Mouse (Mus musculus) limb, embryonic 13.5 days (tissue): ENCODE measurements around the gene Gipc2. TPM values are rescaled to one million over a fixed set of nuclear protein-coding genes. Genes with fewer than 3 reads are reported as not detected.
"Not testable (repeated sequence)": the region's sequence is repeated elsewhere in the genome, so short reads cannot be mapped to it uniquely, and the experiment has no call there.

Experiments used
- ATAC-seq: fragments of 200-750 bp; cut with Nextera tagmentation; 2 replicates; pipeline ENCODE4 v1.8.0; 2017; ENCODE audit warnings: low read depth, moderate number of reproducible peaks, moderate TSS enrichment; ENCODE audit not compliant: low FRiP score
- H3K27ac ChIP-seq: fragments of 300-500 bp; sonication (generic); 2 replicates; pipeline ENCODE4 v1.5.1; 2015; ENCODE audit warnings: inconsistent platforms, mild to moderate bottlenecking, moderate library complexity
- H3K27me3 ChIP-seq: fragments of 300-500 bp; sonication (generic); 2 replicates; pipeline ENCODE4 v1.6.1; 2015; ENCODE audit warnings: mild to moderate bottlenecking, inconsistent platforms
- H3K36me3 ChIP-seq: fragments of 300-500 bp; sonication (generic); 2 replicates; pipeline ENCODE4 v1.6.1; 2015; ENCODE audit warnings: inconsistent platforms, mild to moderate bottlenecking, moderate library complexity
- H3K4me1 ChIP-seq: fragments of 300-500 bp; sonication (generic); 2 replicates; pipeline ENCODE4 v1.6.1; 2015; ENCODE audit warnings: inconsistent platforms
- H3K4me2 ChIP-seq: fragments of 300-500 bp; sonication (generic); replicated peaks from 2 replicates; pipeline ENCODE4 v1.6.1; 2015; ENCODE audit warnings: inconsistent platforms, mild to moderate bottlenecking, moderate library complexity
- H3K4me3 ChIP-seq: fragments of 300-500 bp; sonication (generic); 2 replicates; pipeline ENCODE4 v1.5.1; 2015; ENCODE audit warnings: moderate library complexity, mild to moderate bottlenecking, inconsistent platforms
- H3K9ac ChIP-seq: fragments of 300-500 bp; sonication (generic); 2 replicates; pipeline ENCODE4 v1.6.1; 2015; ENCODE audit warnings: mild to moderate bottlenecking, inconsistent platforms
- H3K9me3 ChIP-seq: fragments of 300-500 bp; sonication (generic); 2 replicates; pipeline ENCODE4 v1.6.1; 2016; ENCODE audit warnings: inconsistent platforms
- WGBS: fragments of 180-500 bp; shearing (Covaris S2); methylation state at CpG from one replicate; pipeline ENCODE4 v1.1.7; 2015; 5-methylcytosine and 5-hydroxymethylcytosine counted together
- polyA plus RNA-seq: library from polyadenylated mRNA; unstranded; fragments of >200 nt; fragmentation: Nextera tagmentation; extraction: Ambion mirVana; gene quantifications from 2 replicates; pipeline ENCODE4 v1.2.1, GENCODE M21; 2015

Gene Gipc2
- polyA plus RNA-seq, 1 experiment from 2014 or later = 2.7 TPM

DNA sequence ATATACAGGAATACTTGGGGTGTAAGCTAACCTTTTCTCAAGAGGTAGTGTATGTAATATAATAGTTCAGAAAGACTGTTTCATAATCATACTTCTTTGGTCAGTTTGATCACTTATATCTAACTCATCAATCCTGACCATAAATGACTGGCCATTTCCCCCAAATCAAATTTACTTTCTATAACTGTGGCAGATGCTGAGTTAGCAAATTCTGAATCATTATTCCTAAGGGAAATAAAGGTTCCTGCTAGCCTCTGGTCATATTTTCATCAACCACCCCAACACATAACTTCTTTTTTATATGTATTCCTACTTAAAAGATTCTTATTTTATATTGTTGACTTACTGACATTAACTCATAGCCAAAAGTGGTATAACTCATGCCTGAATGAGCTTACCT, 36.9 kb upstream of the Gipc2 start:
- Histone ChIP-seq H3K9me3 (no peaks in the 10 kb centered on the region), H3K36me3 (0 out of 2 replicates have a peak, but pooled peaks cover 3% of the 10 kb centered on the region), H3K9ac (no peak overlapping the region), H3K4me2 (no peak overlapping the region), H3K27ac (no peak overlapping the region), H3K27me3 (no peaks in the 10 kb centered on the region), H3K4me3 (no peak overlapping the region), H3K4me1 (no peaks in the 10 kb centered on the region)
- no peak for ATAC-seq

GRCm38 (mm10) chr3:152201651-152202050, 35.6 kb upstream of the Gipc2 start:
- WGBS = 75% methylated on average over 2 of the region's 2 CpGs
- Histone ChIP-seq H3K4me2 (no peak overlapping the region), H3K9ac (no peak overlapping the region), H3K36me3 (no peaks in the 10 kb centered on the region), H3K4me3 (no peak overlapping the region), H3K27ac (no peak overlapping the region), H3K27me3 (no peaks in the 10 kb centered on the region), H3K4me1 (no peaks in the 10 kb centered on the region), H3K9me3 (no peaks in the 10 kb centered on the region)
- ATAC-seq = no peak

GRCm38 (mm10) chr3:152201181-152201580, 35.2 kb upstream of the Gipc2 start:
- no peak overlapping the region for H3K9ac ChIP-seq
- no peak for ATAC-seq
- H3K4me1 ChIP-seq = no peaks in the 10 kb centered on the region
- no peak overlapping the region for H3K27ac ChIP-seq
- H3K9me3 ChIP-seq = no peaks in the 10 kb centered on the region
- H3K4me2 ChIP-seq = no peak overlapping the region
- no peaks in the 10 kb centered on the region for H3K27me3 ChIP-seq
- 83% methylated on average over 3 of the region's 3 CpGs for WGBS
- H3K36me3 ChIP-seq = no peaks in the 10 kb centered on the region
- H3K4me3 ChIP-seq = no peak overlapping the region

DNA sequence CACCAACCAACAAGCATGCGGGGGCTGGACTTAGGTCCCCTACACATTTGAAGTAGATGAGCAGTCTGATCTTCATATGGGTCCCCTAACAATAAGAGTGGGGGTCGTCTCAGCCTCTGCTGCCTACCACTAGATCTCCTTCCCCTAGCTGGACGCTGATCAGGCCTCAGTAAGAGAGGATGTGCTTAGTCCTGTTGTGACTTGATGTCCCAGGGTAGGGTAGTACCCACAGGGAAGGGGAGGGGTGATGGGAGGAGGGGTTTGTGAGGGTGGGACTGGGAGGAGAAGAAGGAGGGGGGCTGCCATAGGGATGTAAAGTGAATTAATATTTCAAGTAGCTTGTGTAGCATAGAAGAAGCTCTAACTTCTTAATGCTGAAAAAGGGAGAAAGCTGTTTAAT, 33.1 kb upstream of the Gipc2 start:
- no peak for ATAC-seq
- no peak overlapping the region for H3K9ac ChIP-seq
- WGBS = 48% methylated on average over 3 of the region's 3 CpGs
- H3K4me1 ChIP-seq = no peaks in the 10 kb centered on the region
- no peaks in the 10 kb centered on the region for H3K9me3 ChIP-seq
- H3K4me3 ChIP-seq = no peak overlapping the region
- no peaks in the 10 kb centered on the region for H3K27me3 ChIP-seq
- no peak overlapping the region for H3K4me2 ChIP-seq
- no peaks in the 10 kb centered on the region for H3K36me3 ChIP-seq
- no peak overlapping the region for H3K27ac ChIP-seq

DNA sequence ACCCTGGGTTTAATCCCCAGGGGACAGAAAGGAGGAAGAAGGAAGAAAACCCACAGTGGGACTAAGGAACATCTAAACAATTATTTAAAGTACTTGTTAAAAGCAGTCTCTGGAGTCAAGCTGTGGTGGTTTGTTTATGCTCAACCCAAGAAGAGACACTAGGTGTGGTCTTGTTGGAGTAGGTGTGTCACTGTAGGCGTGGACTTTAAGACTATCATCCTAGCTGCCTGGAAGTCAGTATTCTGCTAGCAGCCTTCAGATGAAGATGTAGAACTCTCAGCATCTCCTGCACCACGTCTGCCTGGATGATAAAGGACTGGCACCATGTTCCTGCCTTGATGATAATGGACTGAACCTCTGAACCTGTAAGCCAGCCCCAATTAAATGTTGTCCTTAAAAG, 31.2 kb upstream of the Gipc2 start:
- H3K27ac ChIP-seq, H3K4me2 ChIP-seq, H3K36me3 ChIP-seq, H3K9me3 ChIP-seq, H3K4me1 ChIP-seq, H3K4me3 ChIP-seq, H3K9ac ChIP-seq, ATAC-seq, H3K27me3 ChIP-seq: not testable (repeated sequence)
- 32% methylated on average over 2 of the region's 2 CpGs for WGBS

GRCm38 (mm10) chr3:152193635-152194097, 27.6 kb upstream of the Gipc2 start:
- under 1% methylated on average over 17 of the region's 17 CpGs for WGBS
- ATAC-seq = peak; percentile 97
- Histone ChIP-seq H3K27ac (peak overlapping the region; percentile 79), H3K27me3 (no peaks in the 10 kb centered on the region), H3K4me2 (peak overlapping the region; percentile 62), H3K4me1 (peaks cover 18% of the 10 kb centered on the region), H3K9me3 (no peaks in the 10 kb centered on the region), H3K36me3 (no peaks in the 10 kb centered on the region), H3K4me3 (peak overlapping the region; percentile 48), H3K9ac (peak overlapping the region; percentile 69)

GRCm38 (mm10) chr3:152193177-152193576, 27.1 kb upstream of the Gipc2 start:
- Histone ChIP-seq H3K36me3 (no peaks in the 10 kb centered on the region), H3K4me2 (peak overlapping the region; percentile 62), H3K4me3 (peak overlapping the region; percentile 48), H3K9me3 (no peaks in the 10 kb centered on the region), H3K27ac (peak overlapping the region; percentile 79), H3K27me3 (no peaks in the 10 kb centered on the region), H3K4me1 (peaks cover 20% of the 10 kb centered on the region), H3K9ac (peak overlapping the region; percentile 69)
- WGBS = 4% methylated on average over 7 of the region's 7 CpGs
- ATAC-seq = no peak

GRCm38 (mm10) chr3:152192238-152192931, 26.4 kb upstream of the Gipc2 start:
- Histone ChIP-seq H3K9me3 (no peaks in the 10 kb centered on the region), H3K36me3 (no peaks in the 10 kb centered on the region), H3K27me3 (no peaks in the 10 kb centered on the region), H3K4me3 (peak overlapping the region; percentile 48), H3K27ac (peak overlapping the region; percentile 88), H3K4me2 (peak overlapping the region; percentile 76), H3K4me1 (peaks cover 20% of the 10 kb centered on the region), H3K9ac (peak overlapping the region; percentile 69)
- ATAC-seq = peak; percentile 34; the same call in 1 of the 2 replicates
- WGBS = 6% methylated on average over 9 of the region's 11 CpGs

DNA sequence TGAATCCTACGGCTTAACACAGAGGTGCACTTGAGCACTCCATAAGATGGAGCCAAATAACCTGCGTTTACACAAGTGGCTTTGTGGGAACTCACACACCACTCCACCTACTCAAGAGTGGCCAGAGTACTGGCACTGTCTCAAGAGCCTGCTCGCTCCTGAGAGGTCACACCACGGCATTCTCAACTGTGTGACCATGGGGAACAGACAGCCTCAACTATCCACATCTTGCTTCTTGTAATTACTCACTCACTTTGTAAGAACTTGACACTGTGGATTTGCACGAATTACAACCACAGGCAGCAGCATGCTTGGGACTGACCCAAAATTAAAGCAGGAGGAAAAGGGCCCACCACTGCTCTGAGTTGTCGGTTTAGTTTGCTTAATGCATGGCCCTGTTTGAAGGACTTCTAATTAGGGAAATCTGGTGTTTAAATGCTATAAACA, 25.8 kb upstream of the Gipc2 start:
- no peaks in the 10 kb centered on the region for H3K27me3 ChIP-seq
- peak; percentile 66; the same call in 1 of the 2 replicates for ATAC-seq
- H3K4me3 ChIP-seq = peak overlapping the region; percentile 48
- H3K4me2 ChIP-seq = peak overlapping the region; percentile 76
- peaks cover 20% of the 10 kb centered on the region for H3K4me1 ChIP-seq
- H3K36me3 ChIP-seq = 0 out of 2 replicates have a peak, but pooled peaks cover under 1% of the 10 kb centered on the region
- H3K9ac ChIP-seq = peak overlapping the region; percentile 69
- WGBS = 4% methylated on average over 6 of the region's 6 CpGs
- peak overlapping the region; percentile 88 for H3K27ac ChIP-seq
- H3K9me3 ChIP-seq = no peaks in the 10 kb centered on the region

GRCm38 (mm10) chr3:152190679-152191477, 24.8 kb upstream of the Gipc2 start:
- H3K9me3 ChIP-seq = no peaks in the 10 kb centered on the region
- H3K27me3 ChIP-seq = no peaks in the 10 kb centered on the region
- no peak for ATAC-seq
- H3K4me2 ChIP-seq = peak overlapping the region; percentile 76
- WGBS = 72% methylated on average over 9 of the region's 9 CpGs
- H3K9ac ChIP-seq = peak overlapping the region; percentile 64
- 0 out of 2 replicates have a peak overlapping the region, but pooled peaks have one; percentile 11 for H3K27ac ChIP-seq
- peaks cover 27% of the 10 kb centered on the region for H3K4me1 ChIP-seq
- peak overlapping the region; percentile 48 for H3K4me3 ChIP-seq
- peaks cover 10% of the 10 kb centered on the region for H3K36me3 ChIP-seq

DNA sequence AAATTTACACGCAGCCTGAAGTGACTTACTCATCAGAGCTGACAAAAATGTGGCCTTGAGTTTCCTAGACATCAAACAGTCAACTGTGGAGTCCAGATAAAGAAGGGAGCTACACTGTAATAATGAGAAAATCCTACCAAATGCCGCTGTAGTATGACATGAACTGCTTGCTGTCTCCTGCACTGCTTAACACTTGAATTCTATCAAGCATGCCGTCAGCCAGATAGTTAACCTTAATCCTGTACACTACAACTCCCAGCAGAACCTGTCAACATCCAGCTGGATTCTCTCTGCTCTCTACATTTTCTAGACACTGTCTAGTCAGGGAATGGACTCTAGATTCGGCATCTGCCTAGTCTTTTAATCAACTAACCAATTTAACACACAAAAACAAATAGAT, 23.3 kb upstream of the Gipc2 start:
- H3K4me1 ChIP-seq = peaks cover 27% of the 10 kb centered on the region

DNA sequence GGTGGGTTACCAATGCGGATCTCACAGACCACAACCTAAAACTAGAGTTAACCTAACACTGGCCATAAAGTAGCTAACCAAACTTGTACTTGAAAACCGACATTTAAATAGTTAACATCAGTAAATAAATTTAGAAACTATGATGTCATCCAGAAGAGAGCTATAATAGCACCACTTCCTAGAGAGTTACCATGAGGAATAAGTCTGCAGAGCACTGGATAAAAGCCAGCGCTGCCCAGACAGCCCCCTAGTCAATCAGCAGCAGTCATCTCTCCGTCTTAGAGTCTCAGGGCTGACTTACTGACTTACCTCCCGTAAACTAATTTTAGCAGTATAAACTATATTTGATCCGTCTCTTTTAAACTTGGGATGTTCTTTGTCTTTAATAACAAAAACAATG, 20.1 kb upstream of the Gipc2 start:
- Histone ChIP-seq H3K36me3 (peaks cover 41% of the 10 kb centered on the region), H3K9ac (no peak overlapping the region), H3K4me3 (no peak overlapping the region), H3K27ac (no peak overlapping the region), H3K27me3 (no peaks in the 10 kb centered on the region), H3K4me2 (no peak overlapping the region), H3K9me3 (no peaks in the 10 kb centered on the region), H3K4me1 (peaks cover 24% of the 10 kb centered on the region)
- 79% methylated on average over 6 of the region's 6 CpGs for WGBS
- no peak for ATAC-seq

More for the DNA sequence above, 23.3 kb upstream of the Gipc2 start:
- no peak overlapping the region for H3K4me3 ChIP-seq
- ATAC-seq = no peak
- peaks cover 25% of the 10 kb centered on the region for H3K36me3 ChIP-seq
- no peak overlapping the region for H3K9ac ChIP-seq
- no peak overlapping the region for H3K27ac ChIP-seq
- no peaks in the 10 kb centered on the region for H3K27me3 ChIP-seq
- peak overlapping the region; percentile 23 for H3K4me2 ChIP-seq
- WGBS = 67% methylated on average over 4 of the region's 4 CpGs
- no peaks in the 10 kb centered on the region for H3K9me3 ChIP-seq
